Mouse (Mus musculus) hindbrain, embryonic 14.5 days (tissue): ENCODE measurements around the gene Sfxn5. TPM values are rescaled to one million over a fixed set of nuclear protein-coding genes. Genes with fewer than 3 reads are reported as not detected.
A peak's percentile ranks its signal among the peaks of the same experiment; 100 is the strongest.

Experiments
- ATAC-seq: fragments of 200-750 bp; cut with Nextera tagmentation; 2 replicates; pipeline ENCODE4 v1.8.0; 2017; ENCODE audit warnings: moderate number of reproducible peaks, mild to moderate bottlenecking, moderate TSS enrichment, moderate library complexity; ENCODE audit not compliant: low FRiP score
- DNase-seq: peaks from one replicate; pipeline ENCODE4 v3.0.0-alpha.2; 2015; ENCODE audit warnings: low spot score
- H3K27ac ChIP-seq: fragments of 300-500 bp; sonication (generic); 2 replicates; pipeline ENCODE4 v1.5.1; 2014; ENCODE audit warnings: mild to moderate bottlenecking, moderate library complexity
- H3K27me3 ChIP-seq: fragments of 300-500 bp; sonication (generic); 2 replicates; pipeline ENCODE4 v1.6.1; 2014; ENCODE audit warnings: mild to moderate bottlenecking, low read length, mixed read lengths; ENCODE audit not compliant: control insufficient read depth, insufficient read depth
- H3K36me3 ChIP-seq: fragments of 300-500 bp; sonication (generic); replicated peaks from 2 replicates; pipeline ENCODE4 v1.6.1; 2014; ENCODE audit not compliant: control insufficient read depth, insufficient read depth
- H3K4me1 ChIP-seq: fragments of 300-500 bp; sonication (generic); replicated peaks from 2 replicates; pipeline ENCODE4 v1.6.1; 2014; ENCODE audit warnings: antibody characterized with exemption, low read length, mixed read lengths; ENCODE audit not compliant: control insufficient read depth, insufficient read depth
- H3K4me2 ChIP-seq: fragments of 300-500 bp; sonication (generic); replicated peaks from 2 replicates; pipeline ENCODE4 v1.6.1; 2014; ENCODE audit warnings: mild to moderate bottlenecking, moderate library complexity
- H3K4me3 ChIP-seq: fragments of 300-500 bp; sonication (generic); replicated peaks from 2 replicates; pipeline ENCODE4 v1.5.1; 2014; ENCODE audit warnings: mild to moderate bottlenecking, low read length
- H3K9ac ChIP-seq: fragments of 300-500 bp; sonication (generic); 2 replicates; pipeline ENCODE4 v1.6.1; 2014
- H3K9me3 ChIP-seq: fragments of 300-500 bp; sonication (generic); 2 replicates; pipeline ENCODE4 v1.6.1; 2016; ENCODE audit warnings: low read length; ENCODE audit not compliant: control insufficient read depth
- WGBS: fragments of 180-500 bp; shearing (Covaris S2); extraction: QIAGEN DNeasy Blood & Tissue Kit; methylation state at CpG from one replicate; pipeline ENCODE4 v1.1.7; 2014; 5-methylcytosine and 5-hydroxymethylcytosine counted together
- polyA plus RNA-seq: library from polyadenylated mRNA; unstranded; fragments of >200 nt; fragmentation: Nextera tagmentation; extraction: Ambion mirVana; gene quantifications from 2 replicates; pipeline ENCODE4 v1.2.1, GENCODE M21; 2014

Gene Sfxn5
- polyA plus RNA-seq, 1 experiment from 2014 or later, result 30.4 TPM

DNA sequence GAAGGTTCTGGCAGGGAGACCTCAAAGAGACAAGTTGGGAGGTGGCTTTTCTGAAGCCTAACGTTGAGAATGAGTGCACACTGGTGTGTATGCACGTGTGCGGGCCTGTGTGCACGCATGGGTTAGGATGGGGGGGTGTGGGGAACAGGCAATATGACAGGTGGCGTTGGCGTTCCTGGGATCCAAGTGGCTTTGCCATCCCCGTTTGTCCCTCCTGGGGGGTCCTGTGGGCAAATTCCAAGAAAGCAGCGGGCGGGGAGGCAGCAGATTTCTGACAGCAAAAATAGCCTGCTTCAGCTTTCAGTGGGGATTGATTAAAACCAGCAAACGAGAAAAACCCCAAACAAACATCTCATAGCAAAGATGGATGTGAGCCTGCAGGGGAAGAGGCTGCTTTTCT is 110.7 kb downstream of the Sfxn5 start:
- DNase-seq (no peak), ATAC-seq (no peak)
- H3K9ac ChIP-seq, result no peak overlapping the region
- no peaks in the 10 kb centered on the region for H3K36me3 ChIP-seq
- no peaks in the 10 kb centered on the region for H3K27me3 ChIP-seq
- no peaks in the 10 kb centered on the region for H3K9me3 ChIP-seq
- H3K4me1 ChIP-seq, result no peaks in the 10 kb centered on the region
- H3K4me3 ChIP-seq, result no peak overlapping the region
- no peak overlapping the region for H3K27ac ChIP-seq
- H3K4me2 ChIP-seq, result no peak overlapping the region
- 76% methylated on average over 10 of the region's 10 CpGs for WGBS

DNA sequence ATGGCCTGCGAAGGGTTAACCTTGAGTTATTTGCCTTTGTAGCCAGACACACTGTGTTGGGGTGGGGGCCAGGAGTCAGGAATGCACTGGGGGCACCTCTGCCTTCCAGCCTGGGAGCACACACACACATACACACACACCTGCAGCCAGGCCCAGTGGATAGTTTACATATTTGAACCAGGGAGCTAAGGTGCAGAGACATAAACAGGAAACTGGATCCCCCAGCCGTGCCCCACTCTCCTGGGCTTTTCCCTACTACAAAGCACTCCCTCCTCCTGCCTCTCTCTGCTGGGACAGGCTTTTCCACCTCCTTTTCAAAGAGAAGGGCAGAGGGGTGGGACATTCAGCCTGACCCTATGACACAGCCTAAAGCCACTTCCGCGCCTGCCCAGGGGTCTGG is 112.3 kb downstream of the Sfxn5 start:
- H3K27me3 ChIP-seq, result no peaks in the 10 kb centered on the region
- H3K4me3 ChIP-seq, result no peak overlapping the region
- no peak overlapping the region for H3K27ac ChIP-seq
- no peaks in the 10 kb centered on the region for H3K4me1 ChIP-seq
- ATAC-seq, result no peak
- H3K4me2 ChIP-seq, result no peak overlapping the region
- H3K36me3 ChIP-seq, result no peaks in the 10 kb centered on the region
- H3K9ac ChIP-seq, result no peak overlapping the region
- 50% methylated on average over 4 of the region's 4 CpGs for WGBS
- no peak for DNase-seq
- no peaks in the 10 kb centered on the region for H3K9me3 ChIP-seq

DNA sequence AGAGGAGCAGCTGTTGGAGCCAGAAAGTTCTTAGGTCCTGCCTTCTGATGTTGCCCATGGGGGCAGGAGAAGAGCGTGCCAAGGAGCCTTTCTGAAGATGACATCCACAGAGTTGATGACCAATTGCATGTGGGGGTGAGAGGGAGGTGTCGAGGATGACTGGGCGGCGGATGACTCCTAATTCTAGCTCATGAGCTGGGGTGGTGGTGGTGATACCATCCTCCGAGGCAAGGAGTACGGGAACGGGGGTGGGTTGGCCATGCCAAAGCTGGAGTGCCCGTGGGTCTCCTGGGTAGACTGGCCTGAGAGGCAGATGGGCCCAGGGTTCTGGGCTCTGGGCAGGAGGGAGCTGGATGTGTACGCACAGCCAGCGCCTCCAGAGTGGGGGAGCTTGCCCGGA is 113.5 kb downstream of the Sfxn5 start:
- no peak overlapping the region for H3K9ac ChIP-seq
- H3K4me3 ChIP-seq, result no peak overlapping the region
- DNase-seq, result no peak
- H3K4me2 ChIP-seq, result no peak overlapping the region
- 92% methylated on average over 11 of the region's 11 CpGs for WGBS
- H3K27me3 ChIP-seq, result no peaks in the 10 kb centered on the region
- H3K9me3 ChIP-seq, result no peaks in the 10 kb centered on the region
- H3K4me1 ChIP-seq, result no peaks in the 10 kb centered on the region
- ATAC-seq, result no peak
- no peak overlapping the region for H3K27ac ChIP-seq
- H3K36me3 ChIP-seq, result no peaks in the 10 kb centered on the region

GRCm38 (mm10) chr6:85218684-85219445 is 114.4 kb downstream of the Sfxn5 start:
- no peak for DNase-seq
- ATAC-seq, result peak; percentile 47; the same call in 1 of the 2 replicates
- Histone ChIP-seq H3K27me3 (no peaks in the 10 kb centered on the region), H3K4me1 (no peaks in the 10 kb centered on the region), H3K4me3 (no peak overlapping the region), H3K36me3 (no peaks in the 10 kb centered on the region), H3K4me2 (no peak overlapping the region), H3K9ac (no peak overlapping the region), H3K9me3 (no peaks in the 10 kb centered on the region), H3K27ac (no peak overlapping the region)
- whole genome bisulfite sequencing, result 39% methylated on average over 5 of the region's 5 CpGs

DNA sequence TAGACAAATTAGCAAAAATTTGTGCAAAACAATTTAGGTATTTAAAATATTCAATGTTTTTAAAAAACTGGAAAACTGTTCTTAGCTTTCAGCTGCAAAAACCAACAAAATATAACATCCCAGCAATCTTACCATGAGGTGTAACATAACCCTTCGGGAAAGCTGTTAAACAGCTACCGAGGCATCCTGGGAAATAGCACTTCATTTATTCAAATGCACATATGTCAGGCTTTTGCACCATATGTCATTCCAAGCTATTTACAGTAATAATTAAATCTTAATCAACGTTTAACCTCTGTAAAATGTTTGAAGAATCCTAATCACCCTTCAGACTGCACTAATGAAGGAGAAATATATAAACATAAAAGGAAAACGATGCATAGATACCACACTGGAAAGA is 115.0 kb downstream of the Sfxn5 start:
- ATAC-seq, result no peak
- Histone ChIP-seq H3K4me1 (no peaks in the 10 kb centered on the region), H3K4me3 (no peak overlapping the region), H3K4me2 (no peak overlapping the region), H3K9me3 (no peaks in the 10 kb centered on the region), H3K36me3 (no peaks in the 10 kb centered on the region), H3K27ac (no peak overlapping the region), H3K9ac (no peak overlapping the region), H3K27me3 (no peaks in the 10 kb centered on the region)
- DNase-seq, result peak; percentile 26
- 46% methylated on average over 4 of the region's 4 CpGs for WGBS

DNA sequence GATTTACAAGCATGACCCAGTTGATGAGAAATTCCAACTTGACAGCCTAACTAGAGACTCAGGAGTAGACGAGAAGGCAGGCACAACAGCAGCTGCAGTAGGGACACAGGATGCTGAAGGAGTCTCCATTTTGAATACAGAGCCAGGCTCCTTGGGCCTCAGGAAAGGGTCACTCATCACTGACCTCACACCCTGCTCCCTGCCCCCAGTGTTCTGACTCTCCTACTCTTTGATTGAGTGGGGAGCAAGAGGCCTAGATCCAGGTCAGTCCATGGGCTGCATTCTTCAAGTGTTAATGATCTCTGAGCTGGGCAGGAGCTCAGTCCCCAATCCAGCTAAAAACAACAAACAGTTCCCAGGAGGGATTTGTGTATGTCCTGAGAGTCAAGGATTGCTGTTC is 122.5 kb downstream of the Sfxn5 start:
- H3K4me1 ChIP-seq, result 0 out of 2 replicates have a peak, but pooled peaks cover 4% of the 10 kb centered on the region
- no peaks in the 10 kb centered on the region for H3K9me3 ChIP-seq
- H3K27me3 ChIP-seq, result peaks cover 8% of the 10 kb centered on the region
- WGBS, result 30% methylated on average over 1 of the region's 1 CpGs
- H3K36me3 ChIP-seq, result no peaks in the 10 kb centered on the region
- H3K27ac ChIP-seq, result no peak overlapping the region
- no peak for DNase-seq
- H3K4me3 ChIP-seq, result no peak overlapping the region
- no peak overlapping the region for H3K4me2 ChIP-seq
- no peak for ATAC-seq
- H3K9ac ChIP-seq, result no peak overlapping the region

- Histone ChIP-seq H3K27ac (no peak overlapping the region), H3K4me3 (no peak overlapping the region), H3K9me3 (no peaks in the 10 kb centered on the region), H3K4me1 (0 out of 2 replicates have a peak, but pooled peaks cover 4% of the 10 kb centered on the region), H3K36me3 (no peaks in the 10 kb centered on the region), H3K4me2 (no peak overlapping the region), H3K27me3 (peaks cover 11% of the 10 kb centered on the region), H3K9ac (no peak overlapping the region)
- ATAC-seq (no peak), DNase-seq (no peak)
- 74% methylated on average over 9 of the region's 9 CpGs for WGBS
These were observed 123.8 kb downstream of the Sfxn5 start for GRCm38 (mm10) chr6:85209226-85209967.

DNA sequence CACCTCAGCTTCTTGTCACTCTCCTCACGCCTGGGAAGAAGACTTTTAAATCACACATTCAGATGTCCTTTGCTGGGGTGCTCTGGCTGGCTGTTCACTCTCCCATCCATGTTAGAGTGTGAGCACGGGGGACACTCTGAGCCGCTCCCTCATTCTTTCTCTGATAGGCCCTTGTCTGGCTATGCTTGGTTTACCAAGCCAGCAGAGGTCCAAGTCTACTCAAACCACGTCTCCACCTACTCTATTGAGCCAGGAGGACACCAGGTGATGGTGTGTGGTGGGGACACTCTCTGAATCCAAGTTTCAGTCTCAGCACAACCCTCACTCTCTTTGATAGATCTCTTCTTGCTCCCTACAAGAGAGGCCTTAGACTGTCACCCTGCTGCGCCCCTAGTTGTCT is 125.9 kb downstream of the Sfxn5 start:
- Histone ChIP-seq H3K9me3 (no peaks in the 10 kb centered on the region), H3K27ac (no peak overlapping the region), H3K36me3 (no peaks in the 10 kb centered on the region), H3K27me3 (peaks cover 11% of the 10 kb centered on the region), H3K4me2 (no peak overlapping the region), H3K4me1 (0 out of 2 replicates have a peak, but pooled peaks cover 4% of the 10 kb centered on the region), H3K4me3 (no peak overlapping the region), H3K9ac (no peak overlapping the region)
- WGBS, result 68% methylated on average over 5 of the region's 5 CpGs
- no peak for DNase-seq
- no peak for ATAC-seq

GRCm38 (mm10) chr6:85206939-85207285 is 126.3 kb downstream of the Sfxn5 start:
- Histone ChIP-seq H3K9ac (no peak overlapping the region), H3K4me1 (0 out of 2 replicates have a peak, but pooled peaks cover 4% of the 10 kb centered on the region), H3K4me3 (no peak overlapping the region), H3K36me3 (no peaks in the 10 kb centered on the region), H3K27ac (no peak overlapping the region), H3K27me3 (peaks cover 11% of the 10 kb centered on the region), H3K4me2 (no peak overlapping the region), H3K9me3 (no peaks in the 10 kb centered on the region)
- DNase-seq (no peak), ATAC-seq (no peak)
- WGBS, result 50% methylated on average over 15 of the region's 15 CpGs
